Mouse (Mus musculus): Measurements from ENCODE around the gene Cry2. TPM values are rescaled to one million over a fixed set of nuclear protein-coding genes. Genes with fewer than 3 reads are reported as not detected.

The Cry2 gene
- total and polyA plus RNA-seq, 3 experiments: 12.7 to 29.3 (median 19.1) TPM

GRCm38 (mm10) chr2:92475711-92476110 lies 41.9 kb upstream of the Cry2 start:
- Histone ChIP-seq H3K27ac (no peak overlapping the region), H3K79me2 (replicated peaks; ENCODE audit: control insufficient read depth, insufficient read depth, low read length) (no peaks in the 10 kb centered on the region), H3K9ac (ENCODE audit: low read depth, low read length) (no peak overlapping the region), H3K4me1 (ENCODE audit: control insufficient read depth, insufficient read depth, low read length) (no peaks in the 10 kb centered on the region), H3K4me3 (no peak overlapping the region), H3K36me3 (ENCODE audit: control insufficient read depth, insufficient read depth, low read length) (no peaks in the 10 kb centered on the region), H3K27me3 (ENCODE audit: control insufficient read depth, insufficient read depth, low read length) (no peaks in the 10 kb centered on the region)
- 72% methylated on average over 2 of the region's 2 CpGs for WGBS
- intact Hi-C loops (cut with DNase I): no loop called here
- no peak for DNase-seq
- TF ChIP-seq POLR2A (IDR thresholded peaks at IDR 0.05; ENCODE audit: insufficient read depth, low read depth, low read length) (no peak), EP300 (IDR thresholded peaks at IDR 0.05; ENCODE audit: insufficient read depth, low read depth, low read length) (no peak), CTCF (IDR thresholded peaks at IDR 0.05) (no peak)

- intact Hi-C loops (cut with DNase I): no loop called here
- WGBS: 75% methylated on average over 3 of the region's 3 CpGs
Observed at GRCm38 (mm10) chr2:92474920-92475319, 41.1 kb upstream of the Cry2 start.

DNA sequence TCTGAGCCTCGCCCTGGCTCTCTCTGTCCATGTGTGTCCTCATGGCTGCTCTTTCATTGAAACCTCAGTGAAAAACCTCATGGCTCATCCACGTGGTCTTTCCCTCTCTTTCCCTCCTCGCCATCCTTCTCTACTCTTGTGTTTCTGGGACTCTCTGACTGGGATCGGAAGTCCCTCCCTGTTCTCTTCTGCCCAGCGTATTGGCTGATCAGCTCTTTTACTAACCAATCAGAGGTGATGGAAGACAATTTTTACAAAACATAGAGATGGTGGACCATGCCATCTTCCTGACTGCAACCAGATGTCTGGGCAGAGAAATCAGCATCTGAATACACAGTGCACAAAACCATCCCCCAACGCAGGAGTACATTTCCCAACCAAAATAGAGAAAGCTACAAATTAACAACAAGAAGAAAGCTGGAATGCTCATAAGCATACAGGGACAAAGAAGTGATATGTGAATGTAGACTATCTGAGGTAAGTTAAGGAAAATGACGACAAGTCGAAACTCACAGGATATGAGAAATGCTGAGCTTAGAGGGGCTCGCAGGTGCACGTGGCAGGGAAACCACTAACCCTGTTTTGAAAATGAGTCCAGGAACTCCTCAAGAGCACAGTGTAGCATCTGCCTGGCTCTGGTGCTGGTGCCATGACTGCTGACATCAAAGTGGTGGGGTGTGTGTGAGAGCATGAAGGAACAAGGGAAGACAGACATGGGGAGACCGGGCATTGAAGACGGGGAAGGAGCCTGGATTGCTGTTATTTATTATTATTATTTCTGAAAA lies 38.2 kb upstream of the Cry2 start:
- no peak for TF ChIP-seq EP300 (IDR thresholded peaks at IDR 0.05; ENCODE audit: insufficient read depth, low read depth, low read length)
- TF ChIP-seq CTCF (IDR thresholded peaks at IDR 0.05): no peak
- intact Hi-C loops (cut with DNase I): no loop called here
- H3K9ac ChIP-seq (ENCODE audit: low read depth, low read length): no peak overlapping the region
- H3K27ac ChIP-seq: no peak overlapping the region
- no peak for DNase-seq
- H3K4me1 ChIP-seq (ENCODE audit: control insufficient read depth, insufficient read depth, low read length): no peaks in the 10 kb centered on the region
- no peaks in the 10 kb centered on the region for H3K79me2 ChIP-seq (replicated peaks; ENCODE audit: control insufficient read depth, insufficient read depth, low read length)
- WGBS: 83% methylated on average over 12 of the region's 12 CpGs
- no peaks in the 10 kb centered on the region for H3K36me3 ChIP-seq (ENCODE audit: control insufficient read depth, insufficient read depth, low read length)
- H3K27me3 ChIP-seq (ENCODE audit: control insufficient read depth, insufficient read depth, low read length): no peaks in the 10 kb centered on the region
- H3K4me3 ChIP-seq: no peak overlapping the region

More at GRCm38 (mm10) chr2:92474920-92475319, 41.1 kb upstream of the Cry2 start:
- H3K4me3 ChIP-seq: no peak overlapping the region
- no peaks in the 10 kb centered on the region for H3K4me1 ChIP-seq (ENCODE audit: control insufficient read depth, insufficient read depth, low read length)
- H3K27ac ChIP-seq: no peak overlapping the region
- no peaks in the 10 kb centered on the region for H3K36me3 ChIP-seq (ENCODE audit: control insufficient read depth, insufficient read depth, low read length)
- H3K27me3 ChIP-seq (ENCODE audit: control insufficient read depth, insufficient read depth, low read length): no peaks in the 10 kb centered on the region
- no peak for DNase-seq
- H3K79me2 ChIP-seq (replicated peaks; ENCODE audit: control insufficient read depth, insufficient read depth, low read length): no peaks in the 10 kb centered on the region
- H3K9ac ChIP-seq (ENCODE audit: low read depth, low read length): no peak overlapping the region
- TF ChIP-seq CTCF (IDR thresholded peaks at IDR 0.05): no peak
- TF ChIP-seq POLR2A (IDR thresholded peaks at IDR 0.05; ENCODE audit: insufficient read depth, low read depth, low read length): no peak
- TF ChIP-seq EP300 (IDR thresholded peaks at IDR 0.05; ENCODE audit: insufficient read depth, low read depth, low read length): no peak

DNA sequence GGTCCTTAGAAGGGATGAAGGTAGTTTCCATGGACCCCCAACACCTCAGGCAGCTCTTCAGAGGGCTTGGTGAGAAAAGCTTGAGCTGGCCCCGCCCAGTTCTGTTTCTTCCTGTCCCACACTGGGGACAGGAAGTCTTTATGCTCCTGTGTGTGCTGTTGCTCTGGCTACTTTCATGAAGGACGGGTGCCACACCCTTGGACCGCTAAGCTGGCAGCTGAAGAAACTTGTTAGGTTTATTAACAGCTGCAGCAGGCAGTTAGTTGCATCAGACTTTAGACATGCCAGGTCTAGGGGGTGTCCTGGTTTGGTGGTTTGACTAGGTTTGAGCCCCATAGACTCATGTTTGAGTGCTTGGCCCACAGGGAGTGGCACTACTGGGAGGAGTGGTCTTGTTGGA lies 30.8 kb upstream of the Cry2 start:
- Histone ChIP-seq H3K4me3 (no peak overlapping the region), H3K4me1 (ENCODE audit: control insufficient read depth, insufficient read depth, low read length) (peaks cover 3% of the 10 kb centered on the region; the same call in 1 of the 2 replicates), H3K9ac (ENCODE audit: low read depth, low read length) (no peak overlapping the region), H3K27ac (no peak overlapping the region), H3K36me3 (ENCODE audit: control insufficient read depth, insufficient read depth, low read length) (no peaks in the 10 kb centered on the region), H3K79me2 (replicated peaks; ENCODE audit: control insufficient read depth, insufficient read depth, low read length) (no peaks in the 10 kb centered on the region), H3K27me3 (ENCODE audit: control insufficient read depth, insufficient read depth, low read length) (no peaks in the 10 kb centered on the region)
- WGBS: 49% methylated on average over 3 of the region's 3 CpGs
- no peak for TF ChIP-seq POLR2A (IDR thresholded peaks at IDR 0.05; ENCODE audit: insufficient read depth, low read depth, low read length)
- no peak for TF ChIP-seq CTCF (IDR thresholded peaks at IDR 0.05)
- no peak for TF ChIP-seq EP300 (IDR thresholded peaks at IDR 0.05; ENCODE audit: insufficient read depth, low read depth, low read length)
- intact Hi-C loops (cut with DNase I): no loop called here
- DNase-seq: no peak

DNA sequence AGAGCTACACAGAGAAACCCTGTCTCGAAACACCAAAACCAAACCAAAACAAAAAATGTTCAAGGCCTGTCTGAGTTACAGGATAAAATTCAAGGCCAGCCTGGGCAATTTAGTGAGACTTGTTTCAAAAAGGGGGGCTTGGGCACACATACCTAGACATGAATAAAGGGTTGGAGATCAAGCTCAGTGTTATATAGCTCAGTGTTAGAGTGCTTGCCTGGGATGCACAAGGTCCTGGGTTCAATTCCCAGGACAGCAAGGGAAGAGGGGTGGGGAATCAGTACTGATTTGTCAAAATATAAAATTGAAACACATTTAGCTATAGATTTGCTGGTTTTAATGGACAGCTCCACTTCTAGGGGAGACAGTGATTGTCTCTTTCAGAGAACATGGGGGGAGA lies 27.4 kb upstream of the Cry2 start:
- Histone ChIP-seq H3K79me2 (replicated peaks; ENCODE audit: control insufficient read depth, insufficient read depth, low read length) (no peaks in the 10 kb centered on the region; the same call in 1 of the 2 replicates), H3K4me3 (no peak overlapping the region), H3K27ac (no peak overlapping the region), H3K27me3 (ENCODE audit: control insufficient read depth, insufficient read depth, low read length) (no peaks in the 10 kb centered on the region), H3K36me3 (ENCODE audit: control insufficient read depth, insufficient read depth, low read length) (no peaks in the 10 kb centered on the region), H3K4me1 (ENCODE audit: control insufficient read depth, insufficient read depth, low read length) (peaks cover 13% of the 10 kb centered on the region), H3K9ac (ENCODE audit: low read depth, low read length) (no peak overlapping the region)
- 97% methylated on average over 1 of the region's 1 CpGs for WGBS
- intact Hi-C loops (cut with DNase I): no loop called here
- TF ChIP-seq CTCF (IDR thresholded peaks at IDR 0.05) (no peak), POLR2A (IDR thresholded peaks at IDR 0.05; ENCODE audit: insufficient read depth, low read depth, low read length) (no peak), EP300 (IDR thresholded peaks at IDR 0.05; ENCODE audit: insufficient read depth, low read depth, low read length) (no peak)
- DNase-seq: no peak

- 3% methylated on average over 34 of the region's 34 CpGs for WGBS
Observed at GRCm38 (mm10) chr2:92459921-92460707, 26.3 kb upstream of the Cry2 start, which contains the start of gene Slc35c1. Gene Slc35c1, minus strand, starts transcription at chr2:92460538.

More at GRCm38 (mm10) chr2:92459921-92460707, 26.3 kb upstream of the Cry2 start, which contains the start of gene Slc35c1:
- Histone ChIP-seq H3K9ac (ENCODE audit: low read depth, low read length) (peak within 1 kb of the TSS; percentile 76), H3K36me3 (ENCODE audit: control insufficient read depth, insufficient read depth, low read length) (no peaks in the 10 kb centered on the region), H3K27ac (peak within 1 kb of the TSS; percentile 90), H3K79me2 (replicated peaks; ENCODE audit: control insufficient read depth, insufficient read depth, low read length) (no peaks in the 10 kb centered on the region; the same call in 1 of the 2 replicates), H3K4me1 (ENCODE audit: control insufficient read depth, insufficient read depth, low read length) (peaks cover 16% of the 10 kb centered on the region), H3K27me3 (ENCODE audit: control insufficient read depth, insufficient read depth, low read length) (no peaks in the 10 kb centered on the region), H3K4me3 (peak within 1 kb of the TSS; percentile 81)
- TF ChIP-seq POLR2A (IDR thresholded peaks at IDR 0.05; ENCODE audit: insufficient read depth, low read depth, low read length) (no peak), CTCF (IDR thresholded peaks at IDR 0.05) (no peak), EP300 (IDR thresholded peaks at IDR 0.05; ENCODE audit: insufficient read depth, low read depth, low read length) (no peak)
- DNase-seq: peak; percentile 59 to 66
- intact Hi-C loops (cut with DNase I): loop anchor here (1.0 kb wide), 1 partner anchor 26 kb away; the partner anchor contains the start of gene Cry2
